Mouse (Mus musculus) thymus, adult 2 months (tissue): ENCODE data around the gene Coa4.

Experiments
- CTCF ChIP-seq: fragments of 200-500 bp; IDR thresholded peaks from 2 replicates; pipeline ENCODE4 v1.5.1; 2012; ENCODE audit warnings: mild to moderate bottlenecking, control low read depth, low read length, moderate library complexity, borderline replicate concordance; ENCODE audit not compliant: control insufficient read depth, poor library complexity, insufficient read depth; ENCODE audit errors: extremely low read depth
- POLR2A ChIP-seq: fragments of 200-500 bp; IDR thresholded peaks from 2 replicates; pipeline ENCODE4 v1.6.1; 2012; ENCODE audit warnings: mild to moderate bottlenecking, low read length, control low read depth, moderate library complexity; ENCODE audit not compliant: control insufficient read depth, poor library complexity, insufficient read depth; ENCODE audit errors: extremely low read depth

- no peak for TF ChIP-seq CTCF
- TF ChIP-seq POLR2A = no peak
Observed at GRCm38 (mm10) chr7:100500276-100500977, 36.4 kb upstream of the Coa4 start.
